Mouse (Mus musculus): ENCODE measurements around the gene Vps52. TPM values are rescaled to one million over a fixed set of nuclear protein-coding genes. Genes with fewer than 3 reads are reported as not detected.
A peak's percentile ranks its signal among the peaks of the same experiment; 100 is the strongest.

Vps52 gene
- total and polyA plus RNA-seq, 3 experiments = 34.3 to 73.6 (median 39.9) TPM

GRCm38 (mm10) chr17:33958451-33958850 is 2.8 kb downstream of the Vps52 start:
- Histone ChIP-seq H3K27me3 (replicated peaks) (no peaks in the 10 kb centered on the region), H3K27ac (ENCODE audit: insufficient read depth, low read depth) (no peak overlapping the region), H3K79me2 (replicated peaks; ENCODE audit: control insufficient read depth, extremely low read depth, insufficient read depth, poor library complexity, severe bottlenecking) (peaks cover 24% of the 10 kb centered on the region), H3K36me3 (replicated peaks in 1 of 2; ENCODE audit: control insufficient read depth in 1 of 2, insufficient read depth in 1 of 2, low read length in 1 of 2) (peaks cover 48 to 61% of the 10 kb centered on the region in 2 experiments), H3K4me3 (replicated peaks in 1 of 3; ENCODE audit: low read depth in 2 of 3, low read length in 2 of 3, poor library complexity in 1 of 3) (peak overlapping the region in 1 of 3 experiments; percentile 12), H3K4me2 (ENCODE audit: insufficient read depth, low read depth, poor library complexity, severe bottlenecking) (no peak overlapping the region), H3K9ac (ENCODE audit: insufficient read depth, low read depth) (no peak overlapping the region), H3K4me1 (ENCODE audit: control insufficient read depth in 1 of 2, insufficient read depth in 2 of 2) (peaks cover 5 to 21% of the 10 kb centered on the region in 2 experiments), H3K9me3 (replicated peaks; ENCODE audit: low read length) (no peaks in the 10 kb centered on the region)
- in situ Hi-C loops (cut with MboI; ENCODE audit: low pct_ligation_motif_present, low pct_unique_long_range_greater_than_20kb, low sequenced_read_pairs) (no loop called here), dilution Hi-C loops (cut with MboI; ENCODE audit: extremely low pct_ligation_motif_present, extremely low pct_unique_long_range_greater_than_20kb, low sequenced_read_pairs) (no loop called here)
- DNase-seq (ENCODE audit: extremely low read depth) = no peak
- TF ChIP-seq JUND (conservative IDR thresholded peaks at IDR 0.05; ENCODE audit: low read depth, low read length) (no peak), CHD1 (IDR thresholded peaks at IDR 0.05; ENCODE audit: low read depth, low read length) (no peak), MXI1 (IDR thresholded peaks at IDR 0.05; ENCODE audit: low read depth, low read length) (no peak), TCF12 (IDR thresholded peaks at IDR 0.05; ENCODE audit: low read depth, low read length) (no peak), TBP (conservative IDR thresholded peaks at IDR 0.05; ENCODE audit: low read depth, low read length) (no peak), MAFK (IDR thresholded peaks at IDR 0.05; ENCODE audit: insufficient replicate concordance, low read length) (no peak), ZNF384 (IDR thresholded peaks at IDR 0.05; ENCODE audit: low read depth, low read length) (no peak), MAX (IDR thresholded peaks at IDR 0.05; ENCODE audit: low read length) (no peak), ZC3H11A (IDR thresholded peaks at IDR 0.05; ENCODE audit: low read depth, low read length) (no peak), USF2 (conservative IDR thresholded peaks at IDR 0.05; ENCODE audit: low read depth, low read length) (no peak), MAZ (IDR thresholded peaks at IDR 0.05; ENCODE audit: low read depth, low read length) (no peak), ZKSCAN1 (IDR thresholded peaks at IDR 0.05; ENCODE audit: borderline replicate concordance, low read depth, low read length) (no peak), USF1 (IDR thresholded peaks at IDR 0.05; ENCODE audit: low read depth, low read length) (no peak), POLR2AphosphoS2 (IDR thresholded peaks at IDR 0.05; ENCODE audit: low read depth, low read length) (no peak)

GRCm38 (mm10) chr17:33959135-33959534 is 3.5 kb downstream of the Vps52 start:
- TF ChIP-seq SIN3A (IDR thresholded peaks at IDR 0.05; ENCODE audit: low read length) = no peak
- no peak for TF ChIP-seq HCFC1 (IDR thresholded peaks at IDR 0.05; ENCODE audit: low read depth, low read length)
- Histone ChIP-seq H3K4me1 (ENCODE audit: control insufficient read depth in 1 of 2, insufficient read depth in 2 of 2) (peaks cover 5 to 21% of the 10 kb centered on the region in 2 experiments), H3K79me2 (replicated peaks; ENCODE audit: control insufficient read depth, extremely low read depth, insufficient read depth, poor library complexity, severe bottlenecking) (peaks cover 20% of the 10 kb centered on the region), H3K36me3 (replicated peaks in 1 of 2; ENCODE audit: control insufficient read depth in 1 of 2, insufficient read depth in 1 of 2, low read length in 1 of 2) (peaks cover 50 to 60% of the 10 kb centered on the region in 2 experiments), H3K4me3 (replicated peaks in 1 of 3; ENCODE audit: low read depth in 2 of 3, low read length in 2 of 3, poor library complexity in 1 of 3) (no peak overlapping the region), H3K27ac (ENCODE audit: insufficient read depth, low read depth) (no peak overlapping the region), H3K27me3 (replicated peaks) (no peaks in the 10 kb centered on the region), H3K9ac (ENCODE audit: insufficient read depth, low read depth) (no peak overlapping the region), H3K9me3 (replicated peaks; ENCODE audit: low read length) (no peaks in the 10 kb centered on the region), H3K4me2 (ENCODE audit: insufficient read depth, low read depth, poor library complexity, severe bottlenecking) (no peak overlapping the region)
- DNase-seq (ENCODE audit: extremely low read depth) = no peak
- in situ Hi-C loops (cut with MboI; ENCODE audit: low pct_ligation_motif_present, low pct_unique_long_range_greater_than_20kb, low sequenced_read_pairs) = no loop called here
- dilution Hi-C loops (cut with MboI; ENCODE audit: extremely low pct_ligation_motif_present, extremely low pct_unique_long_range_greater_than_20kb, low sequenced_read_pairs) = no loop called here

Measured in CH12.LX (cell line).